Mouse (Mus musculus) adrenal gland, postnatal 36 days (tissue): ENCODE data around the gene Sh3rf1. TPM values are rescaled to one million over a fixed set of nuclear protein-coding genes. Genes with fewer than 3 reads are reported as not detected.

ENCODE experiments used
- DNase-seq, 2 experiments: peaks; one replicate each; pipeline ENCODE4 v3.0.0; 2021; ENCODE audit warnings: mixed read lengths in 1 of 2
- total RNA-seq, 2 experiments: library from RNA; stranded (reverse); gene quantifications; 2 replicates each; pipeline ENCODE4 v1.2.3; 2021

Gene Sh3rf1
- total RNA-seq, 2 experiments from 2014 or later: 10.3 to 12.7 TPM

GRCm38 (mm10) chr8:61261374-61261773 lies 37.7 kb downstream of the Sh3rf1 start:
- DNase-seq: no peak

- no peak for DNase-seq
These were observed 40.0 kb downstream of the Sh3rf1 start for GRCm38 (mm10) chr8:61263691-61264090.

GRCm38 (mm10) chr8:61264881-61265280 lies 41.2 kb downstream of the Sh3rf1 start:
- no peak for DNase-seq

GRCm38 (mm10) chr8:61265390-61265789 lies 41.7 kb downstream of the Sh3rf1 start:
- DNase-seq: peak; percentile 82 to 84

GRCm38 (mm10) chr8:61267061-61267460 lies 43.4 kb downstream of the Sh3rf1 start:
- DNase-seq: no peak

GRCm38 (mm10) chr8:61267692-61268091 lies 44.0 kb downstream of the Sh3rf1 start:
- DNase-seq: no peak

- DNase-seq: no peak
These were observed 44.7 kb downstream of the Sh3rf1 start for GRCm38 (mm10) chr8:61268233-61268916.

- DNase-seq: no peak
These were observed 46.3 kb downstream of the Sh3rf1 start for GRCm38 (mm10) chr8:61270016-61270415.

- no peak for DNase-seq
These were observed 46.9 kb downstream of the Sh3rf1 start for GRCm38 (mm10) chr8:61270541-61270940.

- no peak for DNase-seq
These were observed 47.3 kb downstream of the Sh3rf1 start for GRCm38 (mm10) chr8:61270961-61271360.

- no peak for DNase-seq
These were observed 49.2 kb downstream of the Sh3rf1 start for GRCm38 (mm10) chr8:61272838-61273237.

GRCm38 (mm10) chr8:61273307-61274221 lies 49.9 kb downstream of the Sh3rf1 start:
- no peak for DNase-seq

GRCm38 (mm10) chr8:61274602-61275462 lies 51.2 kb downstream of the Sh3rf1 start:
- peak; percentile 14 to 31 for DNase-seq

GRCm38 (mm10) chr8:61275463-61276356 lies 52.0 kb downstream of the Sh3rf1 start:
- DNase-seq: no peak

- no peak for DNase-seq
These were observed 52.7 kb downstream of the Sh3rf1 start for GRCm38 (mm10) chr8:61276397-61276796.

- no peak for DNase-seq
These were observed 55.4 kb downstream of the Sh3rf1 start for GRCm38 (mm10) chr8:61279030-61279429.

GRCm38 (mm10) chr8:61282303-61283168 lies 58.9 kb downstream of the Sh3rf1 start:
- DNase-seq: no peak

GRCm38 (mm10) chr8:61283169-61284081 lies 59.8 kb downstream of the Sh3rf1 start:
- DNase-seq: peak; percentile 26 to 55

GRCm38 (mm10) chr8:61285896-61286295 lies 62.2 kb downstream of the Sh3rf1 start:
- DNase-seq: no peak
